Mouse (Mus musculus) cerebellum, adult 2 months (tissue): ENCODE measurements around the gene Srgap2.

Source experiments
- CTCF ChIP-seq: fragments of 200-500 bp; IDR thresholded peaks from 2 replicates; pipeline ENCODE4 v1.5.1; 2011; ENCODE audit warnings: low read depth, mild to moderate bottlenecking, control low read depth, low read length, moderate library complexity, borderline replicate concordance; ENCODE audit not compliant: insufficient read depth
- POLR2A ChIP-seq: fragments of 200-500 bp; IDR thresholded peaks from 2 replicates; pipeline ENCODE4 v1.6.1; 2011; ENCODE audit warnings: low read length, control low read depth, borderline replicate concordance; ENCODE audit not compliant: insufficient read depth

- TF ChIP-seq CTCF (no peak), POLR2A (no peak)
Observed at GRCm38 (mm10) chr1:131359609-131360008, 167.5 kb downstream of the Srgap2 start.
